Mouse (Mus musculus) heart, adult 2 months (tissue): Measurements from ENCODE around the gene Pced1a.

ENCODE experiments used
- CTCF ChIP-seq: fragments of 200-600 bp; IDR thresholded peaks from 2 replicates; pipeline ENCODE4 v1.8.1; 2022; ENCODE audit warnings: antibody characterized with exemption, mild to moderate bottlenecking, moderate library complexity
- EP300 ChIP-seq: fragments of 200-500 bp; IDR thresholded peaks from 2 replicates; pipeline ENCODE4 v1.6.1; 2011; ENCODE audit warnings: low read depth, low read length, control low read depth; ENCODE audit not compliant: insufficient read depth

- TF ChIP-seq EP300, result no peak
- TF ChIP-seq CTCF, result no peak
Observed at GRCm38 (mm10) chr2:130454748-130455370, 30.4 kb upstream of the Pced1a start.
